Mouse (Mus musculus) intestine, embryonic 14.5 days (tissue): ENCODE measurements around the gene Mcm6. TPM values are rescaled to one million over a fixed set of nuclear protein-coding genes. Genes with fewer than 3 reads are reported as not detected.

Source experiments
- ATAC-seq: fragments of 200-750 bp; cut with Nextera tagmentation; replicated peaks from 2 replicates; pipeline ENCODE4 v1.8.0; 2017; ENCODE audit warnings: low read depth, moderate number of reproducible peaks, moderate TSS enrichment, moderate library complexity; ENCODE audit not compliant: low FRiP score, low TSS enrichment
- DNase-seq: peaks from one replicate; pipeline ENCODE4 v3.0.0-alpha.2; 2018; ENCODE audit warnings: low spot score
- H3K27ac ChIP-seq: fragments of 300-500 bp; sonication (generic); 2 replicates; pipeline ENCODE4 v1.5.1; 2014; ENCODE audit warnings: low read depth, mild to moderate bottlenecking, control low read depth
- H3K27me3 ChIP-seq: fragments of 300-500 bp; sonication (generic); replicated peaks from 2 replicates; pipeline ENCODE4 v1.6.1; 2014; ENCODE audit warnings: low read length, control low read depth; ENCODE audit not compliant: control insufficient read depth, insufficient read depth
- H3K36me3 ChIP-seq: fragments of 300-500 bp; sonication (generic); 2 replicates; pipeline ENCODE4 v1.6.1; 2014; ENCODE audit warnings: low read length, control low read depth; ENCODE audit not compliant: control insufficient read depth, insufficient read depth
- H3K4me1 ChIP-seq: fragments of 300-500 bp; sonication (generic); replicated peaks from 2 replicates; pipeline ENCODE4 v1.6.1; 2014; ENCODE audit warnings: low read length, control low read depth, mixed read lengths; ENCODE audit not compliant: control insufficient read depth, insufficient read depth
- H3K4me2 ChIP-seq: fragments of 300-500 bp; sonication (generic); 2 replicates; pipeline ENCODE4 v1.6.1; 2014; ENCODE audit warnings: low read length
- H3K4me3 ChIP-seq: fragments of 300-500 bp; sonication (generic); 2 replicates; pipeline ENCODE4 v1.5.1; 2014; ENCODE audit warnings: low read depth, low read length, control low read depth, mixed read lengths
- H3K9ac ChIP-seq: fragments of 300-500 bp; sonication (generic); 2 replicates; pipeline ENCODE4 v1.6.1; 2014; ENCODE audit warnings: mild to moderate bottlenecking, low read length
- H3K9me3 ChIP-seq: fragments of 300-500 bp; sonication (generic); 2 replicates; pipeline ENCODE4 v1.6.1; 2016; ENCODE audit warnings: low read length, control low read depth; ENCODE audit not compliant: control insufficient read depth
- WGBS: fragments of 180-500 bp; shearing (Covaris S2); extraction: QIAGEN DNeasy Blood & Tissue Kit; methylation state at CpG from one replicate; pipeline ENCODE4 v1.1.7; 2014; 5-methylcytosine and 5-hydroxymethylcytosine counted together
- polyA plus RNA-seq: library from polyadenylated mRNA; unstranded; fragments of >200 nt; fragmentation: Nextera tagmentation; extraction: Ambion mirVana; gene quantifications from 2 replicates; pipeline ENCODE4 v1.2.1, GENCODE M21; 2014

Mcm6 gene
- polyA plus RNA-seq, 1 experiment from 2014 or later, result 284 TPM

DNA sequence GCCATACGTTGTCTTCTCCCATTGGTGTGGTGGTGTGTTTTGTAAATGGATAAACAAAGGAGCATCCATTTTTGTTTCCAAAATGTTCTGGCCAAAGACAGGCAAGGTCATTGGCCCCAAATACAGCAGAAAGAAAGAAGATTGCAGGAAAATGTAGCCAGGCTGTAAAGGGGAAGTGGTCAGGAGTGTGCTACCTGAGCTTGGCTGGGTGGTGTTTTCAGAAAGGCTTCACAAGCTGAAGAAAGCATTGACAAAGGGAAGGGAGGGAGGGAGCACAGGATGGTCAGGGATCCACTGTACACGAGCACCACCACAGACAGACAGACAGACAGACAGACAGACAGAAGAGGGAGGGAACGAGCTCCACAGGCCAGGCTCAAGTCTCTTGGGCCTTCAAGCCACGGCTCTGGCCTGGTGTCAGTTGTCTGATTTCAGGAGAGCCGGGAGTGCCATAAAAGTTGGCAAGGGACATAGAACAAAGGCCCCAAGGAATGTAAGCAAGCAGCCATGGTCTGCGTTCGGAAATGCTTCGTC is 75.2 kb downstream of the Mcm6 start:
- no peak overlapping the region for H3K4me3 ChIP-seq
- no peak for ATAC-seq
- WGBS, result 78% methylated on average over 8 of the region's 8 CpGs

DNA sequence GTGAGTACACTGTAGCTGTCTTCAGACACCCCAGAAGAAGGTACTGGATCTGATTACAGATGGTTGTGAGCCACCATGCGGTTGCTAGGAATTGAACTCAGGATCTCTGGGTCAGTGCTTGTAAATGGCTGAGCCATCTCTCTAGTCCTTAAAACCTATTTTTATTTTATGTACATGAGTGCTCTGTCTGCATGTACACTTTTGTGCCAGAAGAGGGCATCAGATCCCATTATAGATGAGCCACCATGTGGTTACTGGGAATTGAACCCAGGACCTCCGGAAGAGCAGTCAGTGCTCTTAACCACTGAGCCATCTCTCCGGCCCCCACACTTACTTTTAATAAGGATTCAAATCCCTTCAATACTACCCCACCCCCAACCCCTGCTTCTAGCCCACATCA is 76.5 kb downstream of the Mcm6 start:
- ATAC-seq (no peak), DNase-seq (no peak)
- Histone ChIP-seq H3K36me3 (peaks cover 24% of the 10 kb centered on the region), H3K4me1 (no peaks in the 10 kb centered on the region), H3K9ac (no peak overlapping the region), H3K27ac (no peak overlapping the region), H3K4me3 (no peak overlapping the region), H3K4me2 (no peak overlapping the region), H3K9me3 (no peaks in the 10 kb centered on the region), H3K27me3 (no peaks in the 10 kb centered on the region)
- 93% methylated on average over 3 of the region's 3 CpGs for WGBS

More for the DNA sequence above, 75.2 kb downstream of the Mcm6 start:
- Histone ChIP-seq H3K27me3 (no peaks in the 10 kb centered on the region), H3K4me1 (no peaks in the 10 kb centered on the region), H3K9ac (no peak overlapping the region), H3K9me3 (no peaks in the 10 kb centered on the region), H3K36me3 (peaks cover 11% of the 10 kb centered on the region), H3K27ac (no peak overlapping the region), H3K4me2 (no peak overlapping the region)
- no peak for DNase-seq

DNA sequence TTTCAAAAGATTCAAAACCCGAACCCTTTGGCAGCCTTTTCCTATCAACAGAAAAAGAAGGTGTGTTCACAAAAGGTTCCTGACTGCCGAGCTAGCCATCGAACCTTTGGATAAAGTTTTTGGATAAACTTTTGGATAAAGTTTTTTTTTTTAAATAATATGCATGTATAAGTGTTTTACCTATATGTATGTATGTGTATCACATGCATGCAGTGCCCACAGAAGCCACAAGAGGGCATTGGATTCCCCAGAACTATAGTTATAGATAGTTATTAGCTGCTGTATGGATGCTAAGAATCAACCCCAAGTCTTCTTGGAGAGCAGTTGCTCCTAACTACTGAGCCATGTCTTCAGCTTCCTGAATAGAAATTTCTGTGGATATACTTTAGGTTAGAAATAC is 77.7 kb downstream of the Mcm6 start:
- WGBS, result 97% methylated on average over 3 of the region's 3 CpGs
- no peaks in the 10 kb centered on the region for H3K4me1 ChIP-seq
- no peak for ATAC-seq

More for the DNA sequence above, 77.7 kb downstream of the Mcm6 start:
- H3K9ac ChIP-seq, result no peak overlapping the region
- no peak overlapping the region for H3K4me3 ChIP-seq
- peaks cover 35% of the 10 kb centered on the region for H3K36me3 ChIP-seq
- no peak overlapping the region for H3K4me2 ChIP-seq
- no peak for DNase-seq
- H3K27me3 ChIP-seq, result no peaks in the 10 kb centered on the region
- H3K9me3 ChIP-seq, result no peaks in the 10 kb centered on the region
- H3K27ac ChIP-seq, result no peak overlapping the region

Other genes with a start within 250 kb of the Mcm6 start
- 65.3 and 66.6 TPM in 2 replicates for gene Ubxn4, start 115.7 kb downstream of the Mcm6 start, polyA plus RNA-seq
- gene Lct, start 31.3 kb downstream of the Mcm6 start, polyA plus RNA-seq, result 0.31 TPM in 2 replicates
- gene Dars, start 57.7 kb upstream of the Mcm6 start, polyA plus RNA-seq, result 107 and 109 TPM in 2 replicates
- gene Cxcr4, start 232.6 kb upstream of the Mcm6 start, polyA plus RNA-seq, result 4.0 and 5.6 TPM in 2 replicates